Mouse (Mus musculus) ZHBTc4 (cell line): Measurements from ENCODE around the gene Apc2.

Experiments used
- DNase-seq: peaks from one replicate; pipeline ENCODE4 v3.0.0-alpha.2; 2011; ENCODE audit warnings: low read depth, low spot score

Apc2 gene

GRCm38 (mm10) chr10:80262776-80263365, 32.9 kb upstream of the Apc2 start:
- no peak for DNase-seq

GRCm38 (mm10) chr10:80264341-80265148, 31.2 kb upstream of the Apc2 start:
- DNase-seq = peak; percentile 99

- no peak for DNase-seq
These were observed 30.7 kb upstream of the Apc2 start for GRCm38 (mm10) chr10:80265149-80265486.

- no peak for DNase-seq
These were observed 25.7 kb upstream of the Apc2 start for GRCm38 (mm10) chr10:80270099-80270498.

- no peak for DNase-seq
These were observed 25.0 kb upstream of the Apc2 start for GRCm38 (mm10) chr10:80270734-80271181.

- no peak for DNase-seq
These were observed 24.5 kb upstream of the Apc2 start for GRCm38 (mm10) chr10:80271186-80271843.

GRCm38 (mm10) chr10:80271870-80272585, 23.7 kb upstream of the Apc2 start:
- no peak for DNase-seq

GRCm38 (mm10) chr10:80273847-80274246, 21.9 kb upstream of the Apc2 start:
- no peak for DNase-seq

- no peak for DNase-seq
These were observed 19.5 kb upstream of the Apc2 start for GRCm38 (mm10) chr10:80276238-80276637.

- DNase-seq = no peak
These were observed 17.4 kb upstream of the Apc2 start for GRCm38 (mm10) chr10:80278390-80278789.

- DNase-seq = no peak
These were observed 16.5 kb upstream of the Apc2 start for GRCm38 (mm10) chr10:80279273-80279672.

- DNase-seq = no peak
These were observed 14.5 kb upstream of the Apc2 start for GRCm38 (mm10) chr10:80281304-80281703.

GRCm38 (mm10) chr10:80281921-80282371, 13.8 kb upstream of the Apc2 start:
- no peak for DNase-seq

- DNase-seq = no peak
These were observed 13.0 kb upstream of the Apc2 start for GRCm38 (mm10) chr10:80282481-80283441.

GRCm38 (mm10) chr10:80285222-80286070, 10.3 kb upstream of the Apc2 start:
- no peak for DNase-seq

GRCm38 (mm10) chr10:80288097-80288496, 7.7 kb upstream of the Apc2 start:
- DNase-seq = no peak

GRCm38 (mm10) chr10:80288657-80289056, 7.1 kb upstream of the Apc2 start:
- peak; percentile 41 for DNase-seq

GRCm38 (mm10) chr10:80292251-80293146, 3.3 kb upstream of the Apc2 start, which contains the start of gene Rps15:
Gene Rps15 (plus strand): TSS chr10:80292453.
- DNase-seq = peak; percentile 99

- peak; percentile 70 for DNase-seq
These were observed 2.5 kb upstream of the Apc2 start for GRCm38 (mm10) chr10:80293325-80293724.
